Mouse (Mus musculus) right cerebral cortex, postnatal 25 days (tissue): ENCODE results near the gene Trip6.

Source experiments
- DNase-seq: peaks from one replicate; pipeline ENCODE4 v3.0.0; 2022

Gene Trip6

GRCm38 (mm10) chr5:137314193-137315083 lies at the start of gene Trip6:
Gene Trip6, minus strand, starts transcription at chr5:137314404.
- DNase-seq = peak; percentile 31

- no peak for DNase-seq
These were observed 44.2 kb upstream of the Trip6 start for GRCm38 (mm10) chr5:137358382-137358781.

- DNase-seq = no peak
These were observed 39.9 kb upstream of the Trip6 start for GRCm38 (mm10) chr5:137354091-137354490.

- DNase-seq = no peak
These were observed 38.1 kb upstream of the Trip6 start for GRCm38 (mm10) chr5:137352011-137352975.

- no peak for DNase-seq
These were observed 37.2 kb upstream of the Trip6 start for GRCm38 (mm10) chr5:137351394-137351793.

GRCm38 (mm10) chr5:137351058-137351380 lies 36.8 kb upstream of the Trip6 start:
- no peak for DNase-seq

- no peak for DNase-seq
These were observed 36.2 kb upstream of the Trip6 start for GRCm38 (mm10) chr5:137350205-137351057.

GRCm38 (mm10) chr5:137349384-137350204 lies 35.4 kb upstream of the Trip6 start, which contains the start of gene Ephb4:
Gene Ephb4, plus strand, starts transcription at chr5:137350109.
- DNase-seq = peak; percentile 29

GRCm38 (mm10) chr5:137348482-137349383 lies 34.5 kb upstream of the Trip6 start:
- no peak for DNase-seq

GRCm38 (mm10) chr5:137347856-137348255 lies 33.7 kb upstream of the Trip6 start:
- no peak for DNase-seq

- DNase-seq = no peak
These were observed 32.8 kb upstream of the Trip6 start for GRCm38 (mm10) chr5:137346983-137347382.

- DNase-seq = no peak
These were observed 32.2 kb upstream of the Trip6 start for GRCm38 (mm10) chr5:137346388-137346787.

- no peak for DNase-seq
These were observed 31.6 kb upstream of the Trip6 start for GRCm38 (mm10) chr5:137345821-137346220.

GRCm38 (mm10) chr5:137343869-137344268 lies 29.7 kb upstream of the Trip6 start:
- DNase-seq = no peak

GRCm38 (mm10) chr5:137343412-137343811 lies 29.2 kb upstream of the Trip6 start:
- no peak for DNase-seq

GRCm38 (mm10) chr5:137342407-137343012 lies 28.3 kb upstream of the Trip6 start:
- DNase-seq = no peak

- DNase-seq = no peak
These were observed 26.0 kb upstream of the Trip6 start for GRCm38 (mm10) chr5:137340222-137340621.

GRCm38 (mm10) chr5:137339290-137339979 lies 25.2 kb upstream of the Trip6 start:
- no peak for DNase-seq

- no peak for DNase-seq
These were observed 24.6 kb upstream of the Trip6 start for GRCm38 (mm10) chr5:137338663-137339289.
